Mouse (Mus musculus) embryonic facial prominence, embryonic 14.5 days (tissue): ENCODE results near the gene Esp1. TPM values are rescaled to one million over a fixed set of nuclear protein-coding genes. Genes with fewer than 3 reads are reported as not detected.
"Not testable (repeated sequence)": the region's sequence is repeated elsewhere in the genome, so short reads cannot be mapped to it uniquely, and the experiment has no call there.

Experiments
- ATAC-seq: fragments of 200-750 bp; cut with Nextera tagmentation; 2 replicates; pipeline ENCODE4 v1.8.0; 2017; ENCODE audit warnings: low read depth, moderate number of reproducible peaks, moderate TSS enrichment
- DNase-seq: peaks from one replicate; pipeline ENCODE4 v3.0.0-alpha.2; 2015; ENCODE audit warnings: low spot score
- H3K27ac ChIP-seq: fragments of 300-500 bp; sonication (generic); replicated peaks from 2 replicates; pipeline ENCODE4 v1.5.1; 2014; ENCODE audit warnings: low read depth, mild to moderate bottlenecking, low read length, moderate library complexity
- H3K27me3 ChIP-seq: fragments of 300-500 bp; sonication (generic); replicated peaks from 2 replicates; pipeline ENCODE4 v1.6.1; 2014; ENCODE audit warnings: low read length; ENCODE audit not compliant: control insufficient read depth, insufficient read depth
- H3K36me3 ChIP-seq: fragments of 300-500 bp; sonication (generic); 2 replicates; pipeline ENCODE4 v1.6.1; 2014; ENCODE audit warnings: low read length, mixed read lengths; ENCODE audit not compliant: control insufficient read depth, insufficient read depth
- H3K4me1 ChIP-seq: fragments of 300-500 bp; sonication (generic); 2 replicates; pipeline ENCODE4 v1.6.1; 2014; ENCODE audit warnings: antibody characterized with exemption, low read length; ENCODE audit not compliant: control insufficient read depth, insufficient read depth
- H3K4me2 ChIP-seq: fragments of 300-500 bp; sonication (generic); 2 replicates; pipeline ENCODE4 v1.6.1; 2014; ENCODE audit warnings: low read depth, mild to moderate bottlenecking, low read length, moderate library complexity, mixed read lengths
- H3K4me3 ChIP-seq: fragments of 300-500 bp; sonication (generic); 2 replicates; pipeline ENCODE4 v1.5.1; 2014; ENCODE audit warnings: low read depth, mild to moderate bottlenecking, low read length
- H3K9ac ChIP-seq: fragments of 300-500 bp; sonication (generic); 2 replicates; pipeline ENCODE4 v1.6.1; 2014; ENCODE audit warnings: low read depth, mild to moderate bottlenecking, low read length, moderate library complexity, mixed read lengths
- H3K9me3 ChIP-seq: fragments of 300-500 bp; sonication (generic); 2 replicates; pipeline ENCODE4 v1.6.1; 2016; ENCODE audit warnings: low read length; ENCODE audit not compliant: control insufficient read depth
- WGBS: fragments of 180-500 bp; shearing (Covaris S2); extraction: QIAGEN DNeasy Blood & Tissue Kit; methylation state at CpG from one replicate; pipeline ENCODE4 v1.1.7; 2014; 5-methylcytosine and 5-hydroxymethylcytosine counted together
- polyA plus RNA-seq: library from polyadenylated mRNA; unstranded; fragments of >200 nt; fragmentation: Nextera tagmentation; extraction: Ambion mirVana; gene quantifications from 2 replicates; pipeline ENCODE4 v1.2.1, GENCODE M21; 2014

Gene Esp1
- not detected in 2 replicates for polyA plus RNA-seq

GRCm38 (mm10) chr17:40726820-40727219, at the start of gene Esp1:
TSS of gene Esp1 (plus strand) at chr17:40727120.
- H3K36me3 ChIP-seq, result no peaks in the 10 kb centered on the region
- no peak for ATAC-seq
- WGBS, result 89% methylated on average over 2 of the region's 2 CpGs

DNA sequence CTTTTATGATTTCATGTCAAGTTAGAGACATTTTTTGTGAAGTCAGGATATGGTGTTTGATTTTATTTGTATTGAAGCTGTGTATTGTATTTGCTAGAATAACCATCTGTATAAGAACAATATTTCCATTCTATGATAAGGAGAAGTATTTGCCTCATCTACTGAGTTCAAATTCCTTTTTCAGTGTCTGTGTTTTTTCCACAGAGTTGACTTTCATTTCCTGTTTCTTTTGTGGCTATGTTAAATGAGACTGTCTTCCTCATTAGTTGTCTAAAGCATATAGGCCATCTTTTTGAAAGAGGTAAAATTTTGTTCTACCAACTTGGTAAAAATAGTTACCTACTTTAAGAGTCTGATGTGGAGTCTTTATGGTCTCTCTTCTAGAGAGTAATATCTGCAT, 10.6 kb upstream of the Esp1 start:
- Histone ChIP-seq H3K27ac (no peak overlapping the region), H3K4me3 (no peak overlapping the region), H3K36me3 (no peaks in the 10 kb centered on the region), H3K4me2 (no peak overlapping the region), H3K9ac (no peak overlapping the region), H3K27me3 (no peaks in the 10 kb centered on the region), H3K4me1 (no peaks in the 10 kb centered on the region), H3K9me3 (no peaks in the 10 kb centered on the region)
- ATAC-seq (no peak), DNase-seq (no peak)

More at GRCm38 (mm10) chr17:40726820-40727219, at the start of gene Esp1:
- H3K27me3 ChIP-seq, result no peaks in the 10 kb centered on the region
- H3K4me2 ChIP-seq, result no peak within 1 kb of the TSS
- no peak for DNase-seq
- no peak within 1 kb of the TSS for H3K4me3 ChIP-seq
- H3K9ac ChIP-seq, result no peak within 1 kb of the TSS
- no peaks in the 10 kb centered on the region for H3K9me3 ChIP-seq
- H3K4me1 ChIP-seq, result no peaks in the 10 kb centered on the region
- H3K27ac ChIP-seq, result no peak within 1 kb of the TSS

- H3K9me3 ChIP-seq, DNase-seq, H3K27me3 ChIP-seq, H3K9ac ChIP-seq, H3K27ac ChIP-seq, H3K4me3 ChIP-seq, H3K4me1 ChIP-seq, ATAC-seq, H3K36me3 ChIP-seq, H3K4me2 ChIP-seq: not testable (repeated sequence)
Observed at GRCm38 (mm10) chr17:40717055-40717454, 9.9 kb upstream of the Esp1 start.

- H3K4me2 ChIP-seq, result no peak overlapping the region
- 27% methylated on average over 2 of the region's 2 CpGs for WGBS
- H3K27me3 ChIP-seq, result no peaks in the 10 kb centered on the region
- no peaks in the 10 kb centered on the region for H3K9me3 ChIP-seq
- H3K4me1 ChIP-seq, result no peaks in the 10 kb centered on the region
- ATAC-seq (no peak), DNase-seq (peak; percentile 18)
- H3K9ac ChIP-seq, result no peak overlapping the region
- H3K36me3 ChIP-seq, result no peaks in the 10 kb centered on the region
- no peak overlapping the region for H3K27ac ChIP-seq
- no peak overlapping the region for H3K4me3 ChIP-seq
Observed at GRCm38 (mm10) chr17:40731296-40731695, 4.4 kb downstream of the Esp1 start.

DNA sequence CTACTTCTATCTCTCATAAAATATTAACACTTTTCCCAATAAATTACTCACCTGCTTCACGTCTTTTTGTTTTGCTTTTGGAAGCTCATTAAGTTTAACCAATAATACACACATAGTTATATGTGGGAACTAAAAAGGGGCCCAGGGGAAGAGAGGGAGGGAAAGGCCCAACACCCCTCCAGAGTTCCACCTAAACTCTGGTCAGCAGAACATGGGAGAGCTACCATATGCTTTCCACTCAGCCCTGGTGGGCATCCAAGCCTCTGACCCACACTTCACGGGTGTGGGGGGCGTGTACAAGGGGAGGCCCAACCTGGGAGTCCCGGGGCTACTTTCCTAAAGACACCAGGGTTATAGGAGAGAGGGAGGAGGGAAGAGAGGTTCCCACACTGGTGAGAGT, 4.8 kb downstream of the Esp1 start:
- no peak overlapping the region for H3K27ac ChIP-seq
- H3K4me2 ChIP-seq, result no peak overlapping the region
- no peak overlapping the region for H3K9ac ChIP-seq
- 57% methylated on average over 4 of the region's 4 CpGs for WGBS
- ATAC-seq (no peak), DNase-seq (no peak)
- no peaks in the 10 kb centered on the region for H3K36me3 ChIP-seq
- H3K4me3 ChIP-seq, result no peak overlapping the region
- no peaks in the 10 kb centered on the region for H3K4me1 ChIP-seq
- H3K9me3 ChIP-seq, result no peaks in the 10 kb centered on the region
- no peaks in the 10 kb centered on the region for H3K27me3 ChIP-seq

DNA sequence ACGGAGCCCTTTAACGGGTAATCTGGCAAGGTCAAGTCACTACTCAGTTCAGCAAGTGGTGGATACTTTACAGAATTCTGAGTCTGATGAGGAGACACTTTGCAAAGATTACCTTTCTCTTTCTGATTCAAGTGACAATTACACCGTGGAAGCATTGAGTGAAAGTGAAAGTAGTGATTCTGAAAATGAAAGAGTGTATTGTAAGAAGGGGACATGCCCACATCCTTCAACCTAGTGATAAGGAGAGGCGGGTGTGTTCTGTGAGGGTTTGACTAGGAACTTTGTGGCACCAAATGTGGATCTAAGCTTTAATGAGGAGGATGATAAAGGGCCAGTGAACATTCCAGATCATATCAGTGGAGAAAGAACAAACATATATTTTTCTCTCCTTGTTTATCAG, 36.7 kb downstream of the Esp1 start:
- 76% methylated on average over 4 of the region's 4 CpGs for WGBS
- ATAC-seq (no peak), DNase-seq (no peak)
- Histone ChIP-seq H3K4me1 (no peaks in the 10 kb centered on the region), H3K27me3 (no peaks in the 10 kb centered on the region), H3K4me3 (no peak overlapping the region), H3K4me2 (no peak overlapping the region), H3K9ac (no peak overlapping the region), H3K9me3 (no peaks in the 10 kb centered on the region), H3K36me3 (no peaks in the 10 kb centered on the region), H3K27ac (no peak overlapping the region)

DNA sequence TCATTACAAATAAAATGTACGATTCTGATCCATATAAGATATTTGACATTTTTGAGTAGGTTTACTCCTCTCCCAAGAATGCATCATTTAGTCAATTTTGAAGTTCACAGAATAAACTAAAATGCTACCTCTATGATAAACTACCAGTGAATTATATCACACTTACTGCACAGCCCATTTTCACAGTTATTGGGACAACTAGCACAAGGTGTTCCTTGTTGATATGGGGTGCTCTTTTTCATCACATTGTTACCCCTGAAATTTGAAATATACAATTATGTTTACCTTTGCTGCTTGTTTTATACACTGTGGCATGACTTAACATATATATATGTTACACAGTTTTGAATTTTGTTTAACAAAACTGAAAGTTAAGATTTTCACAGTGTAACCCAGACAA, 40.2 kb downstream of the Esp1 start:
- Histone ChIP-seq H3K4me3 (no peak overlapping the region), H3K4me2 (no peak overlapping the region), H3K9me3 (no peaks in the 10 kb centered on the region), H3K27me3 (no peaks in the 10 kb centered on the region), H3K27ac (no peak overlapping the region), H3K4me1 (no peaks in the 10 kb centered on the region), H3K9ac (no peak overlapping the region), H3K36me3 (no peaks in the 10 kb centered on the region)
- ATAC-seq (no peak), DNase-seq (no peak)
- 73% methylated on average over 1 of the region's 1 CpGs for WGBS

Other genes with a start within 250 kb of the Esp1 start
- gene Esp8, start 207.1 kb upstream of the Esp1 start, polyA plus RNA-seq, result not detected in 2 replicates
- gene Esp6, start 165.6 kb upstream of the Esp1 start, polyA plus RNA-seq, result not detected in 2 replicates
- not detected in 2 replicates for gene Esp4, start 128.5 kb upstream of the Esp1 start, polyA plus RNA-seq
- not detected in 2 replicates for gene Esp3, start 95.0 kb upstream of the Esp1 start, polyA plus RNA-seq
- gene Crisp2, start 79.9 kb downstream of the Esp1 start, polyA plus RNA-seq, result not detected in 2 replicates
- gene Rhag, start 84.0 kb downstream of the Esp1 start, polyA plus RNA-seq, result 0.42 and 0.55 TPM in 2 replicates
- gene 9130008F23Rik, start 153.4 kb downstream of the Esp1 start, polyA plus RNA-seq, result 1.1 and 1.6 TPM in 2 replicates
- 0.35 and 0.48 TPM in 2 replicates for gene Glyatl3, start 187.2 kb downstream of the Esp1 start, polyA plus RNA-seq
- 35.8 and 36.1 TPM in 2 replicates for gene Mut, start 207.6 kb downstream of the Esp1 start, polyA plus RNA-seq
- 18.9 and 24.6 TPM in 2 replicates for gene Cenpq, start 207.9 kb downstream of the Esp1 start, polyA plus RNA-seq